Mouse (Mus musculus): ENCODE measurements at regions not wholly inside any gene's neighbourhood (a gene's known extent, or its start where the extent isn't known, plus 50 kb on each side); places are given as distances from the start of the nearest gene placed in this dataset.

DNA sequence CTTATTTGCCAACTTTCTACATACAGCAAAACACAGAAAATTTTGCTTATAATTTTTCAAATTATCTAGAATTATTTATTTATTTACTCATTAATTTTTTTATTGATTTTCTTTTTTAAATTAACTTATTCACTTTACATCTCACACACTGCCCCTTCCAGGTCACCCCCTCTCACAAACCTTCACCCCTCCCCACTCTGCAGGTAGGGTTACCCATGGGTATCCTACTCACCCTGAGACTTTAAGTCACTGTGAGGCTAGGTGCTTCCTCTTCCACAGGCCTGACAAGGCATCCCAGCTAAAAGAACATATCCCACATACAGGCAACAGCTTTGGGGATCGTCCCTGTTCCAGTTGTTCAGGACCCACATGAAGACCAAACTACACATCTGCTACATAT, 664.2 kb downstream of the Trhde start:
- no peaks in the 10 kb centered on the region for H3K4me1 ChIP-seq (replicated peaks; ENCODE audit: control insufficient read depth, insufficient read depth, low read length)
- no peak for ATAC-seq
- H3K9ac ChIP-seq (ENCODE audit: low read depth, low read length): no peak overlapping the region
- H3K27ac ChIP-seq (ENCODE audit: low read depth, low read length): no peak overlapping the region
- H3K4me3 ChIP-seq (ENCODE audit: low read depth, low read length): no peak overlapping the region
- no peak overlapping the region for H3K4me2 ChIP-seq (replicated peaks; ENCODE audit: low read depth)
- no peak for TF ChIP-seq CTCF (IDR thresholded peaks at IDR 0.05; ENCODE audit: low read depth)
- H3K36me3 ChIP-seq (ENCODE audit: control insufficient read depth, insufficient read depth): no peaks in the 10 kb centered on the region
- WGBS: 82% methylated on average over 1 of the region's 1 CpGs
- no peaks in the 10 kb centered on the region for H3K9me3 ChIP-seq (ENCODE audit: control insufficient read depth)
- H3K27me3 ChIP-seq (replicated peaks; ENCODE audit: control insufficient read depth, insufficient read depth, low read length): no peaks in the 10 kb centered on the region

DNA sequence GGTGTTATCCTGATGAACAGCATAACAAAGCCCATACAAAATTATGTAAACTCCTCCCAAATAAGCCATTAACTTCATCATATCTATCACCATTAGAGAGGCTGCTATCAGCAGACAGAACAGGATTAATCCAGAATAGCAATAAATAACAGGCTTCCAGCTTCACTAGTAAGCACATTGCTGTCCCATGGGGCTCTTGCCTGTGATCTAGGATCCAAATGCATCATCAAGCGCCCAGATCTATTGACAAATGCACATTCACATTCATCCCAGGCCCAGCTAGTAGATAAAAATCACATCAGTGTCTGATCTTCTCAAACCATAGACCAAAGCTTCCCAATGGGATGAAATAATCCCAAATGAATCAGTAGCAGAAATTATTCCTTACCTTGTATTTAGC, 665.0 kb downstream of the Trhde start:
- Histone ChIP-seq H3K4me3 (ENCODE audit: low read depth, low read length) (no peak overlapping the region), H3K36me3 (ENCODE audit: control insufficient read depth, insufficient read depth) (no peaks in the 10 kb centered on the region), H3K27ac (ENCODE audit: low read depth, low read length) (no peak overlapping the region), H3K27me3 (replicated peaks; ENCODE audit: control insufficient read depth, insufficient read depth, low read length) (no peaks in the 10 kb centered on the region), H3K4me2 (replicated peaks; ENCODE audit: low read depth) (no peak overlapping the region), H3K4me1 (replicated peaks; ENCODE audit: control insufficient read depth, insufficient read depth, low read length) (no peaks in the 10 kb centered on the region), H3K9me3 (ENCODE audit: control insufficient read depth) (no peaks in the 10 kb centered on the region), H3K9ac (ENCODE audit: low read depth, low read length) (no peak overlapping the region)
- no peak for ATAC-seq
- WGBS: 56% methylated on average over 1 of the region's 1 CpGs
- no peak for TF ChIP-seq CTCF (IDR thresholded peaks at IDR 0.05; ENCODE audit: low read depth)

All from intestine, postnatal 0 days (tissue).